Mouse (Mus musculus): Measurements from ENCODE around the gene Tapbp. TPM values are rescaled to one million over a fixed set of nuclear protein-coding genes. Genes with fewer than 3 reads are reported as not detected.

Tapbp gene
- total and polyA plus RNA-seq, 3 experiments = 45.3 to 134 (median 116) TPM

DNA sequence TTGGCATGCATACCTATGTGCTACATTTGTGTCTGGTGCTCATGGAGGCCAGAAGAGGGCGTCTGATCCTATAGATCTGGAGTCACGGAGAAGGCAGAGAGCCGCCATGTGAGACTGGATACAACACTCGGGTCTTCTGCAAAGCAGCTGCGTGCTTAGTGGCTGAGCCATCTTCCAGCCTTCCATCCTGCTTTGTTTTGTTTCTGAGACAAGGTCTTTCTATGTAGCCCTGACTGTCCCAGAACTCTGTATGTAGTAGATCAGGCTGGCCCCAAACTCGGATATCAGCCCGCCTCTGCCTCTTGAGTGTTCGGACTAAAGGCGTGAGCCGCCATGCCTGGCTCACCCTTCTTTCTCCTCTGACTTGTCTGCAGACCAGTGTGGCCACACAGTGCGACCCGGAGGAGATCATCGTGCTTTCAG lies 719 bp upstream of the Tapbp start:
- dilution Hi-C loops (cut with MboI; ENCODE audit: extremely low pct_ligation_motif_present, extremely low pct_unique_long_range_greater_than_20kb, low sequenced_read_pairs) = no loop called here
- H3K4me1 ChIP-seq (ENCODE audit: control insufficient read depth in 1 of 2, insufficient read depth in 2 of 2) = peaks cover 27 to 55% of the 10 kb centered on the region in 2 experiments
- TF ChIP-seq SMC3 (IDR thresholded peaks at IDR 0.05; ENCODE audit: low read depth, low read length) (peak; percentile 24), MAFK (IDR thresholded peaks at IDR 0.05; ENCODE audit: insufficient replicate concordance, low read length) (no peak), MYC (IDR thresholded peaks at IDR 0.05; ENCODE audit: low read depth, low read length) (no peak), CTCF (conservative IDR thresholded peaks at IDR 0.05 in 1 of 2, IDR thresholded peaks at IDR 0.05 in 1 of 2; ENCODE audit: low read depth in 2 of 2, low read length in 2 of 2) (peak in 1 of 2 experiments; percentile 40; a peak in 2 of 4 replicates)
- H3K9me3 ChIP-seq (replicated peaks; ENCODE audit: low read length) = peaks cover 6% of the 10 kb centered on the region
- no peaks in the 10 kb centered on the region for H3K27me3 ChIP-seq (replicated peaks)
- no peak overlapping the region for H3K4me3 ChIP-seq (replicated peaks in 1 of 3; ENCODE audit: low read depth in 2 of 3, low read length in 2 of 3, poor library complexity in 1 of 3)
- DNase-seq (ENCODE audit: extremely low read depth) = no peak
- H3K79me2 ChIP-seq (replicated peaks; ENCODE audit: control insufficient read depth, extremely low read depth, insufficient read depth, poor library complexity, severe bottlenecking) = peaks cover 12% of the 10 kb centered on the region; the same call in 1 of the 2 replicates
- H3K9ac ChIP-seq (ENCODE audit: insufficient read depth, low read depth) = no peak overlapping the region
- in situ Hi-C loops (cut with MboI; ENCODE audit: low pct_ligation_motif_present, low pct_unique_long_range_greater_than_20kb, low sequenced_read_pairs) = no loop called here
- H3K27ac ChIP-seq (ENCODE audit: insufficient read depth, low read depth) = no peak overlapping the region
- H3K36me3 ChIP-seq (replicated peaks in 1 of 2; ENCODE audit: control insufficient read depth in 1 of 2, insufficient read depth in 1 of 2, low read length in 1 of 2) = peaks cover 49 to 61% of the 10 kb centered on the region in 2 experiments
- peak overlapping the region; percentile 14 for H3K4me2 ChIP-seq (ENCODE audit: insufficient read depth, low read depth, poor library complexity, severe bottlenecking)

DNA sequence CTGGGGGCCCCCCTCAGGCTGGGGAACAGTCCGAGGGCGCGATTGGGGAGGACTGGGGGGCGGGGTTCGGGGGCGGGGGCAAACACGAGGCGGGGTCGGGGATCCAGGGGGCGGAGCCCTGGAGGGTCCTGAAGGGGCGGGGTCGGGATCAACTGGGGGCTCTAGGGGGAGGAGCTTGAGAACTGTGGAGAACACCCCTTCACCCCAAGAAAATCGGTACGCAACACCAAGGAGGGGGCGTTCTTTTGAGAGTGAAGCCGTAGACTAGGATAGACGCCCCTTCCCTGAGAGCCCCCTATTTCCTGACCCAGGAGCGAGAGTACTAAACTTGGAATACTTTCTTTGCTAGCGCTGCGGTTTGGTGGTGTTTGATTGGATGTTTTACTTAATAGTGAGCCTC lies 595 bp downstream of the Tapbp start:
- in situ Hi-C loops (cut with MboI; ENCODE audit: low pct_ligation_motif_present, low pct_unique_long_range_greater_than_20kb, low sequenced_read_pairs) = no loop called here
- peaks cover 45 to 62% of the 10 kb centered on the region in 2 experiments for H3K36me3 ChIP-seq (replicated peaks in 1 of 2; ENCODE audit: control insufficient read depth in 1 of 2, insufficient read depth in 1 of 2, low read length in 1 of 2)
- peaks cover 6% of the 10 kb centered on the region for H3K9me3 ChIP-seq (replicated peaks; ENCODE audit: low read length)
- H3K4me1 ChIP-seq (ENCODE audit: control insufficient read depth in 1 of 2, insufficient read depth in 2 of 2) = peaks cover 27 to 50% of the 10 kb centered on the region in 2 experiments
- no peak overlapping the region for H3K27ac ChIP-seq (ENCODE audit: insufficient read depth, low read depth)
- H3K27me3 ChIP-seq (replicated peaks) = no peaks in the 10 kb centered on the region
- peak overlapping the region; percentile 62 for H3K4me2 ChIP-seq (ENCODE audit: insufficient read depth, low read depth, poor library complexity, severe bottlenecking)
- TF ChIP-seq JUND (conservative IDR thresholded peaks at IDR 0.05; ENCODE audit: low read depth, low read length) (no peak), NELFE (IDR thresholded peaks at IDR 0.05; ENCODE audit: low read depth, low read length) (no peak), ZC3H11A (IDR thresholded peaks at IDR 0.05; ENCODE audit: low read depth, low read length) (no peak), ETS1 (conservative IDR thresholded peaks at IDR 0.05; ENCODE audit: low read depth, low read length) (no peak), USF2 (conservative IDR thresholded peaks at IDR 0.05; ENCODE audit: low read depth, low read length) (no peak), JUN (IDR thresholded peaks at IDR 0.05; ENCODE audit: insufficient read depth, low read depth, low read length) (no peak), ZMIZ1 (IDR thresholded peaks at IDR 0.05; ENCODE audit: low read depth, low read length) (no peak), MXI1 (IDR thresholded peaks at IDR 0.05; ENCODE audit: low read depth, low read length) (no peak), MAFK (IDR thresholded peaks at IDR 0.05; ENCODE audit: insufficient replicate concordance, low read length) (no peak), PAX5 (IDR thresholded peaks at IDR 0.05; ENCODE audit: low read length) (no peak), TBP (conservative IDR thresholded peaks at IDR 0.05; ENCODE audit: low read depth, low read length) (no peak), RCOR1 (conservative IDR thresholded peaks at IDR 0.05; ENCODE audit: low read depth, low read length) (no peak), ELF1 (IDR thresholded peaks at IDR 0.05; ENCODE audit: low read depth, low read length) (no peak), CHD2 (IDR thresholded peaks at IDR 0.05; ENCODE audit: low read length) (no peak), SIN3A (IDR thresholded peaks at IDR 0.05; ENCODE audit: low read length) (no peak), IRF4 (IDR thresholded peaks at IDR 0.05; ENCODE audit: low read depth, low read length) (no peak), MAX (IDR thresholded peaks at IDR 0.05; ENCODE audit: low read length) (no peak)
- H3K79me2 ChIP-seq (replicated peaks; ENCODE audit: control insufficient read depth, extremely low read depth, insufficient read depth, poor library complexity, severe bottlenecking) = peaks cover 14% of the 10 kb centered on the region
- dilution Hi-C loops (cut with MboI; ENCODE audit: extremely low pct_ligation_motif_present, extremely low pct_unique_long_range_greater_than_20kb, low sequenced_read_pairs) = no loop called here
- H3K4me3 ChIP-seq (replicated peaks in 1 of 3; ENCODE audit: low read depth in 2 of 3, low read length in 2 of 3, poor library complexity in 1 of 3) = peak overlapping the region; percentile 58 to 62 (median 59)
- DNase-seq (ENCODE audit: extremely low read depth) = no peak
- H3K9ac ChIP-seq (ENCODE audit: insufficient read depth, low read depth) = peak overlapping the region; percentile 70
